Mouse (Mus musculus) ES-E14 (cell line): ENCODE measurements around the gene Sh3pxd2b.

Experiments used
- CHD2 ChIP-seq: IDR thresholded peaks from 2 replicates; pipeline ENCODE4 v1.6.1; 2014; ENCODE audit warnings: mild to moderate bottlenecking, low read depth, low read length, inconsistent platforms
- HCFC1 ChIP-seq: IDR thresholded peaks from 2 replicates; pipeline ENCODE4 v1.6.1; 2012; ENCODE audit warnings: low read length, inconsistent platforms, borderline replicate concordance; ENCODE audit not compliant: insufficient read depth

- no peak for TF ChIP-seq CHD2
- TF ChIP-seq HCFC1, result no peak
Observed at GRCm38 (mm10) chr11:32300279-32301267, 47.0 kb upstream of the Sh3pxd2b start.
